Mouse (Mus musculus) spleen, adult 2 months (tissue): ENCODE results near the gene Ttc22.

ENCODE experiments used
- CTCF ChIP-seq: fragments of 200-500 bp; IDR thresholded peaks from 2 replicates; pipeline ENCODE4 v1.5.1; 2011; ENCODE audit warnings: mild to moderate bottlenecking, inconsistent platforms; ENCODE audit not compliant: insufficient read depth, insufficient read length, insufficient replicate concordance; ENCODE audit errors: extremely low read depth
- POLR2A ChIP-seq: fragments of 200-500 bp; IDR thresholded peaks from 2 replicates; pipeline ENCODE4 v1.6.1; 2011; ENCODE audit warnings: low read depth, low read length, inconsistent platforms

DNA sequence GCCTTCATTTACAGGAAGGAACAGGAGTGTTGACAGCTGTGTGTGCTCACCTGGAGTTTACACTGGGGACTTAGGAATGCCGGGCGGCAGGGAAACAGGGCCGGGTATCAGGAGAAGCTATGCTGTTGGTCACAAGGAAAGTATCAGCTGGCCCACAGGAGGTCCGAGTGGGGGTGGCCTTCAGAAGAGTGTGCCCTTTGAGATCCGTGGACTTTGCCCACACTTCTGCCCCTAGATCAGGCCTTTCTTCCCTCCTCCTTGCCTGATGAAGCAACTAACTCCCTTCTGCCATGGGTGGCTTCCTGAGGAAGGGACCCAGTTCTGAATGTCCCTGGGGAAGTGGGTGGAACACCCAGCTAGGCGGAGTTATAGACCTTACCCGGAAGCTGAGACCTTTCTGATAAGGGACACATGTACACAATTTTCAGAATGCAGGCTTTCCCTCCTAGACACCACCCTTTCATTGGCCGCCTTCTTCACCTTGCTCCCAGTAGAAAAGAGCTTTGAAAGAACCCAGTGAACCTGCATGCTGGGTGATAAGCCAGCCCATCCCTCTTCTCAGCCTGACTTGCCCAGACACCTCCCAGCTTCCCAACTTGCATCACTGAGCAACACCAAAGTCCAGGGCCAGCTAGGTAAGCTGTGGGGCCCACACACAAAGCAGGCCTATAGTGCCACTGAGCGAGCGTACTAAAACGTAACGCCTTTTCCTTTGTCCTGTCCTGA, 39.6 kb upstream of the Ttc22 start:
- TF ChIP-seq CTCF (no peak), POLR2A (no peak)
